Mouse (Mus musculus): ENCODE measurements around the gene Ndufa10.
"Not testable (repeated sequence)": the region's sequence is repeated elsewhere in the genome, so short reads cannot be mapped to it uniquely, and the experiment has no call there.

Ndufa10 gene

DNA sequence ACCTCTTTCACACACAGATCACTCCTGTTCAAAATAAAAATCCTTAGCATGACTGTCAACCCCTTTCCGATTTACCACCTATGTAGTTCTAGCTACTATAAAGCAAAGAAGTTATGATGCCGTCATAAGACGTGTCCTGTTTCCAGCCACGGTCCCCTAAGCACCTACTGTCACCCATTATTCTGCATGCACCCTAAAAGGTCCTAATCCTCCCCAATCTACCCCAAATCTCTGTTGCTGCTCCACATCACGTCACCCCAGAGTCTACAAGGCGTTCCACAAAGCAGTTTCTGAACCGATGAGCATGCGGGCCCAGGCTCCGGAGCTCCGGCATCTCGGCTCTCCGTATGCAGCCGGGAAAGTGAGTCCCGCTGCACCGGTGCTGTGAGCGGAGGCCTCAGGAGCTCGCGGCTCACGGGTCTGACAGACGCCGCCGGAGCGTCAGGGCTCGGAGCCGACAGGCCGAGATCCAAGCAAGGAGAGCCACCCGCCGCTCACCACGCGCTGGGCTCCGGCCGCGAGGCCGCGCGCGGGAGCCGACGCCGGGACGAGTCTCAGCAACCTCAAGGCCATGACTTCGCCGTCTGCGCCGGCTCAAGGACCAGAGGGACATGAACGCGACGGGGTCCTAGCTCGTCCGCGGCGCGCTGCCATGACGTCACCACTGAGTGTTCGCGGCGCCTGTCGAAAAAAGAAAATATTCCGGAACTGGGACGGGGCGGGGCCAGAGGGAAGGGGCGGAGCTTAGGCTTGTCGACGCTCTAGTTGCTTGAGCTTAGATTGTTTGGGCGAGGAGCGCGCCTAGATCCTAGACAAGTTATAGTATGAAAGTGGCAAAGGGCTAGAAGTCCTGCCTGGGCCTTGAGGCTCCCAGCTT lies at the start of gene Ndufa10:
Gene Ndufa10, minus strand, starts transcription at position 696 of the 877 bp plus-strand sequence.
- DNase-seq = peak; percentile 93

DNA sequence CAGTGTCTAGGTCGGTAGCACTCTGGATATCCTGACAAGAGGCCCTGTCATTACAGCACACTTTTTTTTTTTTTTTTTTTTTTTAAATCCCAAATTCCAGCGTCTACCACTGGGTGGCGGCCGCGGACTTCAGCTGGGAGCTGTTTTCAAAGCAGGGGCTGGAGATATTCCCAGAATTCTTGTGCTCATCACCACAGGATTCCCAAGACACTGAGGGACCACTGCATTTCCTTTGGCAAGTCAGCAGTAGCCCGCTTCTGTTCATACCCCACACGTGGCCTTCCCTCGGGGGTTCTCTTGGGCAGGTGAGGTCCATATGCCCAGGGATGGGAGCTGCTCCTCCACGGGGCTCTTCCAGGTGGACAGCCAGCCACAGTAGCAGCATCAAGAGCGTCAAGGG lies 47.7 kb upstream of the Ndufa10 start:
- peak; percentile 35 for DNase-seq

DNA sequence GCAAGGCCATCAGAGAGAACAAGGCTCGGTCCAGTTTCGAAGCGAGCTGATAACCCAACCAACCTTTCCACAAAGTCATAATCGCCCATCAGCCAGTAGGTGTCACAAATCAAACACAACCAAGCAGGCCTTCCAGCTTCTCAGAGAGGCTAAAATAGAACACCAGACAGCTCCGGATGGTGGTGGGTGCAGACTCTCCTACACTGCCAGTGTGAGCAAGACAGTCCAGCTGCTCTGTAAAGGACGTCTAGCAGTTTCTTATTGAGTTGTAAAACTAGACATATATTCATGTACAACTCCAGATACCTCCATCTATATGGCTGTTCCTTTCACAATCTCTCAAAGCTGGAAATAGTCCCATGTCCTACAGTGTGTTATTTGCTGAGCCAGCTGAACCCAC lies 45.4 kb upstream of the Ndufa10 start:
- DNase-seq = no peak

DNA sequence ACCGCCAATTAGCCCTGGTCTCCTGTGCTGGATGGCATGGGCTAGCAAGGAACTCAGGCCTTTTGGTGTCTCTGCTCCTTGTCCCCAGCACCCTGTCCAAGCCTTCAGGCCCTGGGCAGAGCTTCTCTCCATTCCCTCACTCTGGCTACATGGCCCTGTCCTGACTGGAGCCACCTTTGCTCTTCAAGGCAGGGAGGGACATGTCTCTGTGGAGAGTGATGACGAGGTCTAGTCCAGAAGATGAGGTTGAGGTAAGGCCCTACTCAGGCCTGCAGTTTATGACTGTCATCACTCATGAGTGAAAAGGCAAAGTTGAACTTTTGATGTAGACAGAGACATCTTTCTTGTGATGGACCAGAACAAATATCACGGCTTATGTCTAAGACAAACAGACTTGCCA lies 44.9 kb upstream of the Ndufa10 start, which contains the start of gene Olfr1414:
Gene Olfr1414, minus strand, starts transcription at position 101 of the 400 bp plus-strand sequence.
- DNase-seq = no peak

DNA sequence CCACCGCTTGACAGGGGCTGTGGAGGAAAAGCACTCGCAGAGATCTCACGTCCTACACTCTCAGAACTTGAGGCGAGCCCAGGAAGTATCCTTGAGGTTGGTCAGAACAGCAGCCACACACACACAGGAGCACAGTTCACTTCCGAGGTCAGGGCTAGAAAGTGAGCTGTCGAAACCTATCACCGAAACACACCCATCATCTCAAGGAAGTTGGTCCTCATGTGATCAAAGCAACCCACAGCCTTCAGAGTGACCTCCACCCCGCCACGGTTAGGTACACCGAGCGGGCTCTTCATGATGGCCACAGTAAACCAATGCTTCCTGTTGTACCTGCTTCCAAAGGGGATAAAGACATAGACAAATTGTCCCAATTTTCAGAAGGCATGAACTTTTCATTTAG lies 41.7 kb upstream of the Ndufa10 start:
- DNase-seq = no peak

DNA sequence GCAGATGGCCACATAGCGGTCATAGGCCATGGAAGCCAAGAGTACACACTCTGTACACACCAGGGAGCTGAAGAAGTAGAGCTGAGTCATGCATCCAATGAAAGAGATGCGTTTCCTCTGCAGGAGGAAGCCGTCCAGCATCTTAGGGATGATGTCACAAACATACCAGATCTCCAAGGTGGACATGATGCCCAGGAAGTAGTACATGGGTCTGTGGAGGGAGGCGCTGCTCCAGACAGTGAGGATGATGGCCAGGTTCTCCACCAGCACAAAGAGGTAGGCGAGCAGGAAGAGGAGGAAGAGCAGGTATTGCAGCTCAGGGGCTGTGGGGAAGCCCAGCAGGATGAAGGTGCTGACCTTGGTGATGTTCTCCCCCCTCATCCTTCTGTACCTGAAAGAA lies 38.0 kb upstream of the Ndufa10 start:
- DNase-seq = not testable (repeated sequence)

DNA sequence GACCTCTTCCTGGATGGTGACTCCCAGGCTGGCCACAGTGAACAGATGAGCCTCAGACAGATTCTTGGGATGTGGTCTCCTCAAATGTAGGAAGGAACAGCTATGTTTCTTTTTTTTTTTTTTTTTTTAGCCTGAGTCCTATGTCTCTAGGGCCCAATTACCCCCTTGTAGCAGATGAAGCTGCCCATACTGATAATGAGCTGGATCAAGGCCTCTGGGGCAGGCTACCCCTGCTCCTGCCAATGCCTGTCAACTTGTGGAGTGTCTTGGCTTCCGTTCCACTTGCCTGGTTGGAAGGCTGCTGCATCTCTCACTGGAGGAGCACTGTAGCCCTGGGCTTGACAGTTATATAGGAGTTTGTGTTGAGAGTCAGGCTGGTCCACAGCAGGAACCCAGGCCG lies 22.3 kb upstream of the Ndufa10 start, which contains the start of gene Olfr1415:
Gene Olfr1415, minus strand, starts transcription at position 101 of the 400 bp plus-strand sequence.
- no peak for DNase-seq

DNA sequence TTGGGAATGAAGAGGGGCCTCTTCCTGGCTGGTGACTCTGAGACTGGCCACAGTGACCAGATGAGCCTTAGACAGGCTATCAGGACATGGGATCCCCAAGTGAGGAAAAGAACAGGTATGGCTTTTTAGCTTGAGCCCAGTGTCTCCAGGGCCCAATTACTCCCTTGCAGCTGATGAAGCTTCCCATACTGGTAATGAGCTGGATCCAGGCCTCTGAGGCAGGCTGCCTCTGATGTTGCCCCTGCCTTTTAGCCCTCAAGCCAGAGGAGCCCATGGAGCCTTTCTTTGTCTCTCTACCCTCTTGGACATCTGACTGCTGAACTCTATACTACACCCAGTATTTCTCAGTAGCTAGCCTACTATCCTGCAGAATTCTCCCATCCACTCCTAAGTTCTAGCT lies 11.4 kb upstream of the Ndufa10 start, which contains the start of gene Olfr1416:
Gene Olfr1416, minus strand, starts transcription at position 101 of the 400 bp plus-strand sequence.
- DNase-seq = no peak

DNA sequence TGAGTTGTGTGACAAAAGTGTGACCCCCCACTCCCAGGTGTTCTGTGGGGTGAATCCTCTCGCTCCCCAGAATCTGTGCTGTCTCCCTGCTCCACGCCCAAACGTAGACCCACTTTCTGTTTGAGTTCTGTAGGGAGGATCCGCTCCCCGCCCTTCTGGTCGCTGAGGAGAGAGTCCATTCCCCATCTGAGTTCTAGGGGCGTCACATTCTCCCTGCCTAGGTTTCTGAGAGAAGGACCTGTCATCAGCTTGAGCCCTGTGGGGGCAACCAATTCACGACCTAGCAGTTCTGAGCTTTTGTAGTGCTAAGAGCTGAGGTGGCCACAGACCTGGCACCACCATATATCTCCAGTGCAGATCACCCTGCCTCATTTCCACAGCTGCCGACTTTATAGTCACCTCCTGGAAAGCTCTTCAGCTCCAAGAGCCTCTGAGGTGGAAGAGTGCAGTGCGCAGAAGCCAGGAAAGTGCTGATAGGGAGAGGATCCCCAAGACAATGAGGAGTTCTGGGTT lies 462 bp upstream of the Ndufa10 start:
- no peak for DNase-seq

DNA sequence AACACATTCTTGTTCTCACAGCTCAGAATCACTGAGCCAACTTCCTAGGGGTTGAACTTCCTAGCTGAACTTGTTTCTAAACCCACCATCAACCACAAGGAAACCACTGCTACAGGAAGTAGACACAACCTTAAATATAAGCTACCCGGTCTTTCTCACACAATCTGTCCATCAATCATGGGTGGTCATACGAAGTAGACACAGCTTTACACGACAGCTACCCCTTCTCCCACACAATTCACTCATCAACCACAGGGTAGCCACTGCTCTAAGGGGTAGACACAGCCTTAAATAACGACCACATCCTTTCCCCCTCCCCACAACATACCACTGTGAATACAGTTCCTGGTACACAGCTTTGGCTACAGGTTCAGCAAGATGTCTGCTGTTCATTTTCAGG lies 4.8 kb downstream of the Ndufa10 start:
- DNase-seq = no peak

DNA sequence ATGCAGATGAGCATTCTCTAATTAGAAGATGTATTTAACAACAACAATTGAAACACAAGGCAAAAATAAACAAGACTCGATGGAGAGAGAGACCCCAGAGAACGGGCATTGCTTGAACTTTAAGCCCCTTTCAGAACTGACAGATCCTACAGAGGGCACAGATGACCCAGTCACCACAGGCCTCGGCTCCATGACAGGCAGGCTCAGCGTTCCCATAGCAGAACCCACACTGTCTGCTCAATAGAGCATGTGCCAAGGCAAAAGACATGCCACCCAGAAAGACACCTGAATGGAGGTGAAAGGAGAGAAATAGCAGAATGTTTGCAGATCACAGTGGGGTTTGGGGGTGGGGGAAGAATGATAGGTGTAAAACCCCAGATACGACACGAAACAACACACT lies 15.2 kb downstream of the Ndufa10 start:
- DNase-seq = no peak

DNA sequence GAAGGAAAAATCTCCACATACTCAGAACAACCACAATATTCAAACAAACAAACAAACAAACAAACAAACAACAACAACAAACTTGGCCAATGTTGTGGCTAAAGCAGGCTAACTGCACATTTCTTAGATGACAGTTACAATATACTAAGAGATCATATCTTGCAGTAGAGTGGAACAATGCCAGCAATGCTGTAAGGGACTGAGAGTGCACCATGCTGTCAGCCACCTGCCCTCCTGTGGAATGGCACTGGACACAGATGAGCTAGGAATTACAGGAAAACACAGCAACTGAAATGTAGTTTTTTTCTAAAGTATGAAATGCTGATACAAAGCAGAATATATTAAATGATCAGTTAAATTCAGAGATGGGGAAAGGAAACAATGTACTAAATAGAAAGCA lies 15.9 kb downstream of the Ndufa10 start:
- DNase-seq = peak; percentile 36

DNA sequence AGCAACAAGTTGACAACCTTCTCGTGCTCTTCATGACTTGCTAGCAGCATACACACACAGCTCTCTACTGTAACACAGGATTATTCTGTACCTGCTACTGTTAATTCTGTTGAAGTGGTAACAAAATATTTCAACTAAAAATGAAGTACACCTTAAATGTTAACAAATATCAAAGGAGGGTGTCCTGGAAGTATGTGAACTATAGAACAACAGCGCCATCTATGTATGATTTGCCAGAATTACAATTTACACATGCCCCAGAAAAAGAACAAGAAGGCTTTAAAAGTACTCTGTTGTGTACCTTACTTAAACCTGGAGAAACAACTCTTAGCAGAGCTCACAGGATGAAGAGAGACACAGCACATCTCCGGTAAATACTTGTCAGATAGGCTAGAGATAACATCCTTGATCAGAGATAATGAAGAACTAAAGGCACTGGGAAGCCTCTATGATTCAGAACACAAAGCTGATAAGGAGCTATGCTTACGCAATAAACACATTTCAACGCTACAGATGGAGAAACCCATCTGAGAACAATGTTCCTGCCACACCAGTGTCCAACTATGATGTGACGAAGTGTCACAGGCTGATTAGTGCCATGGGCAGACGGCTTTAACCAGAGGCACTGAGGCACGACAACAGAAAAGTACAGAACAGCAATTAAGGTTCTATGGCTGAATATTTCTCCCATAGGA lies 19.8 kb downstream of the Ndufa10 start:
- DNase-seq = no peak

DNA sequence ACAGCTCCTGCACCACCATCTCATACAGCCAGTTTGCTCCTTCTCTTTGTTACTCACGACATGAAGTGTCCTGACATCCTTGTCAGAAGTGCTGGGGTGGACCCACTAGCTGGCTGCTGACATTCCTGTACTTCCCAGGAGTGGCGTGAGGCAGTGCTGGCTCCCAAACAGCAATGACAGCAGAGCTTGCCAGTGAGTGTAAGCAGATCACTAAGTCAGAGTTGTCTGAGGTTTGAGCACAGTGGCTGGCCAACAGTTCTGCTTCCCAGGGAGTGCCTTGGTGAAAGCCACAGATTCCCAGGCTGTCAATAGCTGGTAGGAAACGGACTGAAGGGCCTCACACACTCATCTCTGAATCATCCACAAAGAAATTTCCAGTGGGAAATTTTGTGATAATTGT lies 25.4 kb downstream of the Ndufa10 start:
- DNase-seq = no peak

DNA sequence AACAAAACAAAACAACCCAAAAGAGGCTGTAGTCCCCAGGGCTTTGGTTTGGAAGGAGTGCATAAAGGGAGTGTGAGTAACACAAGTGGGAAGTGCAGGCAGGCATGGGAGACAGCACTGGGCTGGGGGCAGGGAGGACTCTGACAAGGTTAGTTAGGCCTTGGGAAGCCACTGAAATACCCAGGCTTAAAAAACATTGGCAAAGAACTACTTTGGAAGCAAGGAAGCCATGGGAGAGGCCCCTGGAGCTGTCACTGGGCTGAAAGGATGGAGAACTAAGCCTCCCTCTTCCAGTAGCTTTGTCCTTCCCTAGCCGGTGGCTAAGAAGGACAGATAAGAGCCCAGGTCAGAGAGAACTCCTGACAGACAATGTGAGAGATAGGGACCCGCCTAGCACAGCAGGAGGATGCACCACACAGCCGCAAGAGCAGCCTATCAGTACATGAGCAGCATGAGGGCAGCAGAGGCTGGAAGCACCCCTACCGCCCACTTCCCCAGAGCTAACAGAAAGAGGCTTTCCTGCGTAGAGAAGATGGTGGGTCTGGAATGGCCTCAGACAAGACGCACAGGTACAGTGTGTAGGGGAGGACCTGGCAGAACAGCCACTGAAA lies 32.1 kb downstream of the Ndufa10 start:
- no peak for DNase-seq

DNA sequence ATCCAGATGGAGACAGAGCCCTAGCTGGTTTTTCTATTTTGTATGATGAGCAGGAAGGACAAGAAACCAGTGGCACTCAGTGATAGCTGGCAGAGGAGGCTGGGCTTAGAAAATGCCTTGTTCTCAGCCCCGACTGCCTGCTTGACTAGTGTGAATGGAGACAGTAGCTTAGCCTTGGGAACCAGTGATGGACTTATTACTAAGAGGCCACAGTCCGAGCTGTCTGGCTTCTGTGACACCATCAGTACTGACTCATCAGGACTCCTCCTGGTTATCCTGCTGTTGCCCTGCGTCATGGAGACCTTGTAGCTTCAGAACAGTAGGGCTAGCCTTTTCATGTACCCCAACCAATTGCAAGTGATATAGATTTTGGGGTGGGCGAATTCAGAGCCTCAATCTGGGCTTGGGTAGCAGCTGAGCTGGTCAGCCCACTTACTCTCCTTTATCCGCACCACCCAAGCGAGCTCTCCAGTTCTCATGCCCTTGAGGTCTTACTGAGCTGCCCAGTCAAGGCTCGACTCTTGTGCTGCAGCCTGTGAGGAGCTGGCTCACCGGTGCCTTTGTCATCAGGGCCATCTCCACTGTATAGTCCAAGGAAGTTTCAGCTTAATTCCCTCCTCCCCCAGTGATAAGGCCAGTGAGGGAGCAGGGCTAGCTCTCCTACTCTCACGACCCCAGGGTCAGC lies 33.5 kb downstream of the Ndufa10 start:
- DNase-seq = no peak

DNA sequence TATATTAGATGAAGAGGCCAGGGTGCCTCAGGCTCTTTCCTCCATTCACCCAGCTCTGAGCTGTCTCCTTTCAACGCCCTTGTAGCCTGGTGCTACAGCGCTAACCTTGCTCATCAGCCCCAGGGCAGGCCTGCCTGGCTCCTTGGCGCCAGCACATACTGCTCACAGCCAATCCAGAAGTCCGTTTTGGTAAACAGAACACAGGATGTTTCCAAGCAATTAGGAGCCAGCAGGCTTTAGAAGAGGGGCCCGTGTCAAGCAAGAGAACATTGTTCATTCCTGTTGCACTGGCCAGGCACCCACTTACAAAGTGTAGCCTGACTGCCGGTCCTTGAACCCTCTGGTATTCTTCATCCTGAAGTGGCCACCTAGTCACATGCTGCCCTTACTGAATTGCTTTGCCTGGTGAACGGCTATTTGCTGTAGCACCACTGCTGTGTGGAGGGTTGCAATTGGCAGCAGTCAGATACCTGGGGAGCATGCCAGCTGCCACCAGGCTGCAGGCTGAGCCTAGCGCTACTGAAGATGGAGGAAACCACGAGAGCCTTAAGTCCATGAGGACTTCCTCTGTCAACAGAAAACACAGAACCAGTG lies 35.9 kb downstream of the Ndufa10 start:
- DNase-seq = peak; percentile 81

DNA sequence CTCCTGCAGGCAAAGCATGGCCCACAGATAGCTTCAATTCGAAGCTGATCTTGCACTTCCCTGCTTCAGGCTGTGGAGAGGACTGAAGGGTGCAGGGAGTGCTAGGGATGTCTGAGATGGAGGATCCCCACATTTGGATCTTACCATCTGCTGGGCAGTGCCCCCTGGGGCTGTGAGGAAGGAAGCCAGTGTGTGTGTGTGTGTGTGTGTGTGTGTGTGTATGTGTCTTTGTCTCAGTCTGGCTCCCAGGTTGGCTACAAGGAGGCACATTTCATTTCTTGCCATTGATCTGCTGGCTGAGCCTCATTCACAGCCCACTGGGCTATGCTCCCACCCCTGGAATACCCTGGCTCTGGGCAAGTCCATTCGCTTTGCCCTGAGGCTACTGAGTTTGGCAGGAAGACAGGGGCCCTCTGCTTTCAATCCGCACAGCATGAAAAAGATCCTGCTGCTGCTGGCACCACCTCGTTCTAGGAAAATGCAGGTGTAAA lies 36.8 kb downstream of the Ndufa10 start:
- DNase-seq = peak; percentile 48

DNA sequence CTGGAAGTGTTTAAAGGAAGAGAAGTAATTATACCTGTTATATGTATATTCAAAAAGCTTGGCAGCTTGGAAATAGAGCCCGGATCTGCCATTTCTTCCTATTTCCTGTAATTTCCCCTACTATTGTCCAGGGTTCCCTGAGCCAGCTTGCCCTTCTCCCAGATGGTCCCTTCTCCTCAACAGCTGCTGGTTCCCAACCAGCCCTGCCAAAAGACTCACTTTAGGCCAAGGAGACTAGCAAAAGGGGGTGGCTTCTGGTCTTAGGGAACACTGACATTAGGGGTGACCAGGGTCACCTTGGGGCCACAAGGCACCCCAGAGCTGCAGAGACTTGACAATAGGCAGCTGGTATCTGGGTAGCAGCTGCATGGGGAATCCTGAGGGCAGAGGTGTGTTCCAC lies 38.7 kb downstream of the Ndufa10 start:
- DNase-seq = no peak

DNA sequence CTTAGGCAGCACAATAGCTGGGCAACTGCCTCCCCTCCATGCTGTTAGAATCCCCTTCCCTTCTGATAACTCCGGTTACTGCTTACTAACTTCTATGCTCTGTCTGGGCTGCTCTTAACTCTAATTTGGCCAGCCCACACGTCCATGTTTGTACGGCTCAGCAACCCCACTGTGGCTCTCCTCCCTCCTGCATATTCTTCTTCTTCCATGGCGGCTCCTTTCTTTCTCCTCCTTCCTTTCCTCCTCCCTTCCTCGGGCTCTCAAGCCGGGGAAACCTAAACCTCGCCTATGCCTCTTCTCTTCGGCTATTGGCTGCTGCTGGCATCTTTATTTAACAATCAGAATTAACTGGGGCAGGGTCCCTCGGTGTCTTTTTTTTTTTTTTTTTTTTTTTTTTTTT lies 40.9 kb downstream of the Ndufa10 start:
- no peak for DNase-seq

DNA sequence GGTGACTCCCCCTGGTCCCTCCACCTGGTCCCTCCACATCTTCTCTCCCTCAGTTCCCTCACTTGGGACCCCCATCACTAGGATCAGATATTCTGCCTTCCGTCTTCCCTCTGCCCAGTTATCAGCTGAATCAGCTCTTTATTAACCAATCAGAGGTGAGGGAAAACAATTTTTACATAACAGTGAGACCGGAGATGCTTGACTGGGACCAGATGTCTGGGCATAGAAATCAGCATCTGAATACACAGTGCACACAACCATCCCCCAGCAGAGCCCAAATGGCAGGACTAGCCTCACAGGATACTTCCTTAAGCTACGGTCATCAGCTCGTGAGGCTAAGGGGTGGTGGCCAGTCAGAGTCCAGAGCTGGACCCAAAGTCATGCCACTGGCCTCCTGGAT lies 41.6 kb downstream of the Ndufa10 start:
- DNase-seq = no peak

DNA sequence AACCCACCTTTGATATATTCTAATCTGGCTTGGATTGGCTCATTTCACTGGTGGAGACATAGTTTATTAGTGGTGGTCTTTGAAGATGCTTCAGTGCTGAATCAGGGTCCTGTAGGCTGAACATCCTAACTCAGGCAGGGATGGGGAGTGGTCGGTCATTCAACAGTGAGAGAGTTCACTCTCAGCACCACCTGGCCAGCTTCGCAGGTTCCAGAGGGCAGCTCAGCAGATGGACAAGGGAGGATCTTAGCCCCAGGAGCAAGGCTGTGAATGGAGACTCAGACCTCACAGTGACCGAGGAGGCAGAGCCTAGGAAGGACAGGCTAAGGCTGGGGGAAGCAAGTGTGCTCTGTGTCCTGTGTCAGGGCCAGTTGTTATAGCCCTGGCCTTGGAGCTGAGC lies 42.2 kb downstream of the Ndufa10 start:
- DNase-seq = no peak
